Mouse (Mus musculus): ENCODE data around the gene Bnip2.

DNA sequence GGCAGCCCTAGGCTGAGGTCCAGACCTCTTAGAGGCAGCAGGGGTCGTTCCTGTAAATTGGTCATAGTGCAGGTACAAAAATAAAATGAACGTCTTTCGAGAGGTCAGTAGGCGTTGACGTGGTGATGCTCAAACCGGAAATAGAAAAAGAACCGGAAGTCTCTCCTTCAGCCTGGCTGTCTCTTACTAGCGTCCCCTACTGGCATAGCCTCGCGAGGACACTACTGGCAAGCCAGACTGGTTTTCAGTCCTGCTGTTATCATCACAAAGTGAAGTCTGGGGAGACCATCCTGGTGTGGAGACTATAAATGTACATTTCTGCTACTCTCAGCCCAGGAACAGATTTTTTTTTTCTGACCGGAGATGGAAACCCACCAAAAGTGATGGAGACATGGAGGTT lies 51.3 kb downstream of the Bnip2 start:
- TF ChIP-seq CTCF (IDR thresholded peaks at IDR 0.05; ENCODE audit: extremely low read depth, insufficient read depth, insufficient read length, insufficient replicate concordance) (no peak), POLR2A (IDR thresholded peaks at IDR 0.05; ENCODE audit: low read depth, low read length) (no peak)
